Mouse (Mus musculus) neutrophil, adult 5-6 weeks (primary cell): Measurements from ENCODE around the gene Sardh. TPM values are rescaled to one million over a fixed set of nuclear protein-coding genes. Genes with fewer than 3 reads are reported as not detected.

Experiments
- ATAC-seq: fragments of 151-379, 151-347 bp; 2 replicates; pipeline ENCODE4 v1.8.0; 2017; ENCODE audit warnings: mild to moderate bottlenecking, moderate TSS enrichment; ENCODE audit not compliant: insufficient number of reproducible peaks, poor library complexity, low FRiP score, severe bottlenecking; ENCODE audit errors: extremely low read depth
- total RNA-seq: library from RNA; stranded (forward); fragments of 200-1000 nt; gene quantifications from 2 replicates; pipeline ENCODE4 v1.2.3, GENCODE M21; 2017

Sardh gene
- total RNA-seq: not detected in 2 replicates

DNA sequence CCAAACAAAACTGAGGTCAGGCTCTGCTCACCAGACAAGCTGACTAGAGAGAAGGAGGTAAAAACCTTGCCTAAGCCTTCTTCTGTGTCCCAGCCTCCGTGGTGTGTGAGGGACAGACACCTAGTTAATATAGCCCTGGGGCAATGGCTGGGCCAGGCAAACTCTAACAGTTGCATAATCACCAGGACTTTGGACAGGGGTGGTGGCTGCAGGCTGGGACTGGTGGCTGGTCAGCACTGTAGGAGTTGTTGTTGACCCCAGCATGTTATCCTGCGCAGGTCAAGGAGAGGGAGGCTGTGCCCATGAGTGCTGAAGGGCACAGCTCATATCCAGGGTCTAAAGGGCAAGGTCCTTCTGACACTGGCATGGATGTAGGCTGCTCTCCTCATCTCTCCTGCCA lies at the start of gene Sardh:
Sardh (minus strand) TSS at position 127 of the 400 bp plus-strand sequence.
- ATAC-seq: no peak

DNA sequence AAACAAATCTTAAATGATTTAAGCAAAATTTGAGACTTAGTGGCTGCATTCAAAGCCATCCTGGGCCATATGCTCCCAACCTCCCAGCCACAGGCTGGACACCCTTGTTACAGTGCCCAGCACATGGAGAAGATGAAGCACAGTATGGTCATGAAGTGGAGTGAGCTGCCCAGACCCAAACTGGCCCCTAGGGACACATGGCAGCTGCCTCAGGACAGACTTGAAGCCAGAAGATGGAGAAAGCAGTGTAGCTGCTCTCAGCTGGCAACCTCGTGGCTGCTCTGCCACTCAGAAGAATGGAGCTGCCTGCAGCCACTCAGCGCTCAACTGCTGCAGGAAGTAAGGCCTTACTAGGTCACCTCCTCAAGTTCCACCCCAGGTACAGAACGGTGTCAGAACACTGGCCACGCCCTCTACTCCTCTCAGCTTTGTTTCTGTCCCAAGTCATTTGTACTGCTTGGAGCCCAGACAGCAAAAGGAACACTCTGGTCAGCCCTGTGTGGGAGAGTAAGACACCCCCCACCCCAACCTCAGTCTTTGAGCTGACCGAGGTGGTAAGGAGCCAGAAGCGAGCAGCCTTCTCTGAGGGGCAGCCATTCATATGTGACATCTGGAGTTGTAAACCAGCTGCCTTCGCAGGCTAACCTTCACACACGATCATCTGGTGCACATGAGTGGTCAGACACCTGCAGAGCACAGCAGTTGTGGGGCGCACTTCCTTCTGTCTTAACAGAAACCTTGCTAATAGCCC lies 48.7 kb upstream of the Sardh start:
- ATAC-seq: peak; percentile 75

DNA sequence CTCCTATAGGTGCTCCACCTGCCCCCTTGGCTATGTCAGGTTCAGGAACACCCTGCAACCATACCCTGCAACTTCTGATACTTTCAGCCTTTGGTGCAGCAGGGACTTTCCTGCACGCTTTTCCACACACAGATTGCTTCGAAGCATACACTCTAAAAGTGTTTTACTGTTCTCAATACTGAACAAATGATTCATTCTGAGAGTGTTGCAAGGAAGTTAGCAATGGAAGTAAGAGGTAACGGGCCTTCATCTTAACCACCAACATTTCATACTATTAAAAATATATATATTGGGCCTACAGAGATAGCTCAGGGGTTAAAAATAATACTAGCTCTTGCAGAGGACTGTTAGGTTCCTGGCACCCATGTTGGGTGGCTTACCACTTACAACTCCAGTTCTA lies 46.6 kb upstream of the Sardh start:
- ATAC-seq: no peak

GRCm38 (mm10) chr2:27289019-27289418 lies 40.9 kb upstream of the Sardh start:
- ATAC-seq: peak; percentile 60

DNA sequence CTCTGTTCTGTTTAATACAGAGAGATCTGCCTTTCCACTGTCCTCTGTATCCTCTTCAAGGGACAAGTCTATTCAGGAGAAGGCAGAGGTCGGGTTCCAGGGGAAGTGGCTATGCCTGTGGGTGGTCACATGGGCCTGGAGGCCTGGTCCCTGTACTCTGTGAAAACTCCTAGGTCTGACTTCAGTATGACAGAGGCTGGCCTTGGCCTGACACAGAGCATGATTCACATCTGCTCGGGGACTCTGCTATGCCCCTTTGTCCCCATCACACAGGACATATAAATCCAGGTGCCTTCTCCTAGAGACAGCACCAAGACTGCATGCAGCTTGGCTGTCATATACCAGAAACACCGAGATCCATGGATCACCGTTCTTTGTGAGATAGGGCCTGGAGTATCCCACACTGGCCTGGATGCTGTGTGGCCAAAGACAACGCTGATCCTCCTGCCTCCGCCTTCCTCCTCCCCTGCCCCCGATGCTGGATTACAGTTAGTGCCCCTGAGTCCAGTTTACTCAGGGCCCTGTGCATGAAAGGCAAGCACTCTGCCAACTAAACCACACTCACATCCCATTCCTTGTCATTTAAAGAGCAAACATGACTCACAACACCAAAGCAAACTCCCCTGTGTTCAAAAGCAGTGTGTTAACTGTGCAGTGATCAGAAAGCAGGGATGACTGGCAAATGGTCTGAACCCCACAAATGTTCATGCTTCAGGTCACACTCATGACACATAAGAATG lies 39.0 kb upstream of the Sardh start:
- no peak for ATAC-seq

GRCm38 (mm10) chr2:27284441-27284840 lies 36.3 kb upstream of the Sardh start:
- ATAC-seq: no peak

DNA sequence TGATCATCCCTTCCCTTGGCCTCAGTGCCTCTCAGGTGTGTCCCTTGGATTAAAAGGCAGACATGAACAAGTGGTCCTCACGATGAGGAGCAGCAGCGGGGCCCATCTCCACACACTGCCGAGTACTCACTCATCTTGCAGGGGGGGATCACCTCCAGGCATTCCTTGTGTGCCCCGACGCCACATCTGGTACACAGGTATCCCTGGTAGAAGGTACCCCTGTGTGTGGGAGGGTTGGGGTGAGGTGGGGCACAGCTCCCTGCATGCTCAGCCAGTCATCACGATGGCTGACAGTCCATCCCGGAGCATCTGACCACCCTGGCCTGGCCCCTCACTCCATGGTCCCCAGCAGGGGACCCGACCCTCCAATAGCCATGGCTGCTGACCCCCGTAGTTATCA lies 33.6 kb upstream of the Sardh start:
- no peak for ATAC-seq

DNA sequence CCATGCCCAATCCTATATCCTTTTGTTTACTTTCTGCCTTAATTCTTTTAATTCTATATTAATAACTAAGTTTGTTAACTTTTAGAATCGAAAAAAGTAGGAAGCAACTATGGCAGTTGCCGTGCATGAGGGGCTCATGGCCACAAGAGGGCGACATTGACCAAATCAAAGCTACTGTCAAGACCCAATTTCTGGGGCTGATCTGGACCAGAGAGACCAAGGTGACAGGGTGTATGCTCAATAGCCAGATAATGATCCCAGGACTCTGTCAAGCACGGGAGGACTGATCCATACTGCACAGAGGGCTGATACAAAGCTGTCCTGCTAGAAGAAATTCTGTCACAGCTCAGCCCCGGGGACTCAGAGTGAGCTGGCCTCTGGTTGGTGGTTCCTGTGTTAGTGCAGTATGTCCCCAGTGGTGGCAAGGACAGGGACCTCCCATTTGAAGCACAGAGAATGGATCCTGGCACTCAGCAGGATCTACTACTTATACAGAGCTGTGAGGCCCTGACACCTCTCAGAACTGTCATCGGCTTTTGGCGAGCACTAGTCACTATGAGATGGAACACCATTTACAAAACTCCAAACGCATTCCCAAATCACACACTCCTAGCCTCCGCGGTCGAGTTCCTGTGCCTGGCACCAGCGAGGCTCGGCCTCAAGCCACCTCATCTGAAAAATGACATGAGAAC lies 32.9 kb upstream of the Sardh start:
- peak; percentile 55; the same call in 1 of the 2 replicates for ATAC-seq

DNA sequence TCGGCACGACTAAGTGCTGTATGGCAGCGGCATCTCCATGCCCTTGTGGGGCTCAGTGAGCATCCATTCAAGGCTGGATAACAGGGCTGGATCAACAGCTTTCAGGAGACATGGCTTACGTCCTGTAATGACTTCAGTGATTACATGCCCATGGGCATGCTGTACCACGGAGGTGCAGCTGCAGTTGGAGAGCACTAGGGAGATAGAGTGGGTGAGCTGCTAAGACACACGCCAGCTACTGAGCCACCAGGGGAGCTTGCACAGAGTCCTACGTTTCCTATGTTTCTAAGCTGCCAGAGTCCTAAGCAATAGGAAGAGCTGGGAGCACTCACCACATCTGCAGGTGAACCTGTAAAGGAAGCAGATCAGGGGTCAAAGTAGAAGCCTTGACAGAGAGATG lies 30.7 kb upstream of the Sardh start:
- ATAC-seq: no peak

- no peak for ATAC-seq
These were observed 20.2 kb upstream of the Sardh start for GRCm38 (mm10) chr2:27268325-27268724.

DNA sequence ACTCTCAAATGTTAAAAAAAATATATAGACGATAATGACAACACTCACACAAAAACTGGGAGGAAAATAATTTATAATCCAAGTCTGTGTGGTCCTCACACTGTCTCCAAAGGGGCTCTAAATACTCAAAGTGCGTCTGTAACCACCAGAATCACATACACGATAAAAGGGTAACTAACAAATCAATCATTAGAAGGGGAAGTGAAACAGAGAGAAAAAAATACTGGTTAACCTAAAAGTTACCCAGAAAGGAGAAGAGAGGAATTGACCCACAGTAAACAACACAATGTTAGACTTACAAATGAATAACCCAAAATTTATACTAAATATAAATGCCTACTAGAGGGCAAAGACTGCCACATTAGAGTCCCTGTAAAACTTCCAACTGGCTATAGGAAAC lies 17.7 kb upstream of the Sardh start:
- peak; percentile 50; the same call in 1 of the 2 replicates for ATAC-seq

DNA sequence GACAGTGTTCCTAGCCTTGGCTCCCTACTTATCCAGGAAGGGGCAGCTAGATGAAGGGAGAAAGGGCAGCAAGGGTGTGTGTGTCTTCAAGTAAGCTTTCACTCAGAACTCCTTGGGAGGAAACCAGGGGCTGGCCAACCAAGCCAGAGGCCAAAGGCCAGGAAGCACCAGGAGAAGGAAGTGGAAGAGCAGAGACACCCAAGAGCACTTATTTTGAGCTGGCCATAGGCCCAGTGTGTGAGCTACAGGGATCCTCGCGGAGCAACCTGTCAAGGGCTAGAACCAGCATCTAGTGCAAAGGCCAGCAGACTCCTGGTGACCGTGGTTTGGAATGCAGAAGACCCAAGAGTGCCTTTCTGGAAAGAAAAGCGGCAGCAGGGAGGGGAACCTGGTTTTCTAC lies 14.8 kb upstream of the Sardh start:
- no peak for ATAC-seq

DNA sequence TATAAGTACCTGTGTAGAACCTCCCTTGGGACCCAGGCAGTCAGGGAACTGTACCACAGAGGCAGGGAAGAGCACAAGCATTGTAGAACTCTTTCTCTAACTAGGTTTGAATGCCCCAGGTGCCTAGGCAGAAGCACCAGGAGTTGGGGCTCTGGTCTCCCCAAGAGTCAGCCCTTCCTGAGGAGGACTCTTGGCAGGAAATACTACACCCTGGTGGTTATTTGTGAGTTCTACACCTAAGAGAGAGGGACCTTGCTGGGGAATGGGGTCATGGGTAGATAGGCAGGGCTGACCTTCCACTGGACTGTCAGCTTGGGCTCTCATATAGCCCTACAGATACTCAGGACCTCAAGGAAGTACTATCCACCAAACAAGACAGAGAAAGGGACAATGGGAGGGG lies 3.3 kb upstream of the Sardh start:
- no peak for ATAC-seq

GRCm38 (mm10) chr2:27247487-27247863 lies 662 bp downstream of the Sardh start:
- no peak for ATAC-seq

DNA sequence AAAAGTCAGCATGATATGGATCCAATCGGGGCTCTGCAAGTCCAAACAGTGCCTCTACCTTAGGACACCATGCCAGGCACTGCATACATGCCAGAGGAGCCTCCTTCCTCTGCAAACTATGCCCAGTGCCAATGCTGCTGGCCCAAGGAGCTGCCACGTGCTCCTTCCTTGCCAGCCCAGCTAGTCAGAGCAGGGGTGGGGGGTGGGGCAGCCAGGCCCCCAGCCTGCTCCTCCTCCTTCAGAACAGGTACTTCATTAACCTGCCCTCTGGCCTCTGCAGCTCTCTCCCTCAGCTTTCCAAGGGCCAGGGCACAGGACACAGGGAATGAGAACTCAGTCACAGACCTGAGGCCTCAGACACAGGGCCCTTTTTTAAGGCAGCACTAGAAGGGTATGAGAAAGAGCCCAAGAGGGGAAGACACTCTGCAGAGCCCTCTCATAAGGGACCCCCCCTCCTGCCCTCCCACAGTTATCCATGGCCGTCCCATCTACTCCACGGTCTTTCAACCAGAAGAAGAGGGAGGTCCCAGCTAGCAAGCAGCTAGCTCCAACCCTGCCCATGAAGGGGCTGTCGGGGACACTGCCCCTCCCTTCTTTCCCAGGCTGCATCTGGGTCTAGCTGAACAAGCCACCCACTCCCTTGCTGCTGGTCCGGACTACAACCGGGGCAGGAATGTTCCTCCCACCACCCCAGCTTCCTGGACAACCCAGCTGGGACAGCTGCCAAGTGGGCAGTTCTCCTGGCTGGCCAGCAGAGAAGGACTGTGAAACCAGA lies 1.2 kb downstream of the Sardh start:
- no peak for ATAC-seq

DNA sequence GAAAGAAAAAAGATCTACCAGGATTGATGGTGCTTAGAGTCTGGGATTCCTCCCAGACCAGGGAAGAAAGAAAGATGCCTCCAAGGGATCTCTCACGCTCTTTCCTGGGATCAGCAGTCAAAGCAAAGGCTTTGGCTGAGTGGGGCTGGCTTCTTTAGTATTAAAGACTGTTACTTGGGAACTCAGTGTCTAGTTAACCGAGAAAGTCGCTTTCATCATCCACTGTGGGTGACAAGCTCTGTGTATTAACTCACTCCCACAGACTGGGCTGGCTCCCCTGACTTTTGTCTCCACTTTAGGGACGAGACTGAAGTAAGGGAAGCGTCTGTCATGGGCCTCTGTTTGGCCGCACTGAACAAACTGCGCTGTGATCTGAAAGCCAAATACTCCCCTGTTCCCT lies 2.2 kb downstream of the Sardh start:
- ATAC-seq: no peak

DNA sequence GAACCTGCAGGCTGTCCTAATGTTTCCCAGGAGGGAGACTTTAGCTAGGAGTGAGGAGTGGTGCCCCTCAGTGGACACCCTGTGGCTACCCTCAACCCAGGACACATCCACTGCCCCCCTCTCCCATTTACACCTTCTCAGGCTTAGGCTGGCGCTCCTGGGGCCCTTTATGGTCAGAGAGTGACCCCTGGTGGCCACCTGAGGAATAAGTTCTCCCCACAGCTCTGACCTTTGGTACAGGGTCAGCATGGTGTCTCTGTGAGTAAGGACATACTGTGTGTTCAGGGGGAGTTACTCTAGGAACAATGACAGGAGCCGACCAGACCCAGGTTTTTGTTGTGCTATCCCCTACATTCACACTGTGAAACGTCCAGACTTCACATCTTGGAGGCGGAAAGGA lies 10.8 kb downstream of the Sardh start:
- ATAC-seq: peak; percentile 40; the same call in 1 of the 2 replicates

- no peak for ATAC-seq
These were observed 12.4 kb downstream of the Sardh start for GRCm38 (mm10) chr2:27235729-27236128.

DNA sequence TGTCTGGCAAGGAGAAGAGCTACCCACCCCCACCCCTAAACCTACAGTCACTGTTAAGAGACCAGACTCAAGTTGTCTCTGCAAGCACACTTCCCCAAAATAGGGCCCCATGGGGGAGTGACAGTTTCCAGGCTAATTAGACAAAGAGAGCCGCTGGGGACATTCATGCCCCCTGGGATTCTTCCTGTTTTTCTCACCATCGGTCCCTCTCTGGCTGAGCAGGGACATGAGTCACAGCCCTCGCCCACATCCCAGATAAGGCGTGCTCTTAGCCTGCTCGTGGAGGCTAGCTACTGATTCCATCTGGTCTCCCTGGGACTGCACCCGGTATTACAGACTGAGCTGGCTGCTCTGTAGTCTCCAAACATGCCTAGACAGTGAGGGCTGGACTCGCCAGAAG lies 15.8 kb downstream of the Sardh start:
- no peak for ATAC-seq
